Mouse (Mus musculus): ENCODE measurements around the gene Col25a1.

Gene Col25a1

GRCm38 (mm10) chr3:130373145-130373544 lies 241.8 kb downstream of the Col25a1 start:
- in situ Hi-C loops (cut with MseI, MboI), result no loop called here

- in situ Hi-C loops (cut with MseI, MboI), result no loop called here
These were observed 243.5 kb downstream of the Col25a1 start for GRCm38 (mm10) chr3:130374620-130375341.

GRCm38 (mm10) chr3:130377786-130378185 lies 246.5 kb downstream of the Col25a1 start:
- in situ Hi-C loops (cut with MseI, MboI), result no loop called here

- in situ Hi-C loops (cut with MseI, MboI), result no loop called here
These were observed 247.3 kb downstream of the Col25a1 start for GRCm38 (mm10) chr3:130378626-130379025.

- in situ Hi-C loops (cut with MseI, MboI), result no loop called here
These were observed 249.1 kb downstream of the Col25a1 start for GRCm38 (mm10) chr3:130380299-130380845.

GRCm38 (mm10) chr3:130381691-130382090 lies 250.4 kb downstream of the Col25a1 start:
- in situ Hi-C loops (cut with MseI, MboI), result no loop called here

- in situ Hi-C loops (cut with MseI, MboI), result no loop called here
These were observed 254.6 kb downstream of the Col25a1 start for GRCm38 (mm10) chr3:130385856-130386255.

GRCm38 (mm10) chr3:130387156-130387555 lies 255.9 kb downstream of the Col25a1 start:
- in situ Hi-C loops (cut with MseI, MboI), result no loop called here

GRCm38 (mm10) chr3:130389261-130389975 lies 258.1 kb downstream of the Col25a1 start:
- in situ Hi-C loops (cut with MseI, MboI), result no loop called here

- in situ Hi-C loops (cut with MseI, MboI), result no loop called here
These were observed 265.3 kb downstream of the Col25a1 start for GRCm38 (mm10) chr3:130396636-130397035.

GRCm38 (mm10) chr3:130400716-130401559 lies 269.6 kb downstream of the Col25a1 start:
- in situ Hi-C loops (cut with MseI, MboI), result no loop called here

- in situ Hi-C loops (cut with MseI, MboI), result no loop called here
These were observed 270.2 kb downstream of the Col25a1 start for GRCm38 (mm10) chr3:130401560-130401852.

GRCm38 (mm10) chr3:130404525-130405409 lies 273.5 kb downstream of the Col25a1 start:
- in situ Hi-C loops (cut with MseI, MboI), result no loop called here

GRCm38 (mm10) chr3:130407201-130407600 lies 275.9 kb downstream of the Col25a1 start:
- in situ Hi-C loops (cut with MseI, MboI), result no loop called here

GRCm38 (mm10) chr3:130413239-130413638 lies 281.9 kb downstream of the Col25a1 start:
- in situ Hi-C loops (cut with MseI, MboI), result no loop called here

GRCm38 (mm10) chr3:130418951-130419350 lies 287.6 kb downstream of the Col25a1 start:
- in situ Hi-C loops (cut with MseI, MboI), result no loop called here

- in situ Hi-C loops (cut with MseI, MboI), result no loop called here
These were observed 297.5 kb downstream of the Col25a1 start for GRCm38 (mm10) chr3:130428796-130429195.

GRCm38 (mm10) chr3:130430052-130430451 lies 298.8 kb downstream of the Col25a1 start:
- in situ Hi-C loops (cut with MseI, MboI), result no loop called here

GRCm38 (mm10) chr3:130432818-130433217 lies 301.5 kb downstream of the Col25a1 start:
- in situ Hi-C loops (cut with MseI, MboI), result no loop called here

GRCm38 (mm10) chr3:130436956-130437355 lies 305.7 kb downstream of the Col25a1 start:
- in situ Hi-C loops (cut with MseI, MboI), result no loop called here

- in situ Hi-C loops (cut with MseI, MboI), result no loop called here
These were observed 308.5 kb downstream of the Col25a1 start for GRCm38 (mm10) chr3:130439767-130440166.
